Mouse (Mus musculus) A20 (cell line): ENCODE data around the gene Clec12a.
"Not testable (repeated sequence)": the region's sequence is repeated elsewhere in the genome, so short reads cannot be mapped to it uniquely, and the experiment has no call there.

Experiments used
- DNase-seq: peaks from one replicate; pipeline ENCODE4 v3.0.0-alpha.2; 2011; ENCODE audit warnings: low read depth, low spot score

The Clec12a gene

DNA sequence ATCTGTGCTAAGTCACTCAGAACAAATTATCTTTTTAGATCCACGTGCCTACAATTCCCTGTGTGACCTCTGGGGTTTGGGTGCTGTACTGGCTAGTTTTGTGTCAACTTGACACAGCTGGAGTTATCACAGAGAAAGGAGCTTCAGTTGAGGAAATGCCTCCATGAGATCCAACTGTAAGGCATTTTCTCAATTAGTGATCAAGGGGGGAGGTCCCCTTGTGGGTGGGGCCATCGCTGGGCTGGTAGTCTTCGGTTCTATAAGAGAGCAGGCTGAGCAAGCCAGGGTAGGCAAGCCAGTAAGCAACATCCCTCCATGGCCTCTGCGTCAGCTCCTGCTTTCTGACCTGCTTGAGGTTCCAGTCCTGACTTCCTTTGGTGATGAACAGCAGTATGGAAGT, at the start of gene Clec12a:
Gene Clec12a, plus strand, starts transcription at position 301 of the 400 bp plus-strand sequence.
- DNase-seq: not testable (repeated sequence)

DNA sequence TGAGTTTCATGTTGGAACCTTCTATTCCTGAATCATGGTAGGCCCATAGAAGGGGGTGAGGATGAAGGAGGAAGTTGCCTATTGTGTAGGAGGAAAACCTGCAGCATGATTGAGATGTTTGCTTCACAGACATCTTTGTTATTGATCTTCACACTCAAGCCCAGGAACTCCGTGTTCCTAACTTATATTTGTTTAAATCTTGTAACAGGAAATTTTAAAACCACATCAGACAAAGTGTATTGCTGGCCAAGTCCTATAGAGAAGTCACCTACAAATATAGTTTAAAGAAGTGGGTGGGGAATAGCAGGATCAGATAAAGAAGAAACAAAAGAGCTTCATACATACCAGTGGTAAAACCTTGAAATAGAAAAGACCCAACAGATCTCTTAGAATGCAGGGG, 38.3 kb upstream of the Clec12a start:
- DNase-seq: no peak

- no peak for DNase-seq
Measured at GRCm38 (mm10) chr6:129312499-129312898, 30.0 kb upstream of the Clec12a start.

DNA sequence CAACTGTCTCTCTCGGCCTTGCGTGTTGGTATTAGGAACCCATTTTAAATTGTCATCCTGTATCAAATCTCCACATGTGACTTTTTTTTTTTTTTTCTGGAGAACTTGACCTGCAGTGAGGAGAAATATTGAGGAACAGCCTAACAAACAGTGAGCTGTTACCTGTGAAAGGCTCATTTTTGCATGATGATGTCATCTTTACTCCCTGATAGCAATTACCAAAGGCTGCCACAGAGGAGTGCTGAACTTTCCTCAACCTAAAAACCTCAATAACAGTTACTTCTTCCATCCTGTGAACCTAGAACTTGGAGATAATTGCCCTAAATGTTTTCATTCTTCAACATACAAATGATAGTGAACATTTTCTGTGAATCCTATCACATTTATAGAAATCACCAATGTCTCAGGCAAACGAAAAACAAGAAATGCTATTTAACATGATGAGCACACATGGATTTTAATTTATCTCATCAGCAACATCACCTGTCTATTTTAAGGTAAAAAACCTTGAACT, 27.8 kb upstream of the Clec12a start:
- DNase-seq: no peak

DNA sequence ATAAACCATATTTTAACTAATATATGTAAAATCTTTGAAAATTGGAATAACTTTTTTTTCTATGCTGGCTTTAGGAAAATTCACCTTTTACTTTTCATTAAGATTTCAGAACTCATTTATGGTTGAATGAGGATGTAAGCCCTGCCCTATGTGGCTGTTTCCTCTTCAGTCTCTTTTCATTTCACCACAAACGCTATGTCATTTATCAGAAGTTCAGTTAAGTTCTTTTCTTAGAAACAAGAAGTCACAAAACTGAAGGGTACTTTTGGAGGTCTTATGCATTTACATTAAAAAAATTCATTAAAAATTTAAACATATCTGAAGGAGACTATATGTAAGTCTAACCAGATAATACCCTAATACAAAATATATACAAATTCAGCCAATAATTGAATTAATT, 26.8 kb upstream of the Clec12a start:
- DNase-seq: peak; percentile 36

GRCm38 (mm10) chr6:129316463-129316862, 26.0 kb upstream of the Clec12a start:
- no peak for DNase-seq

- DNase-seq: peak; percentile 32
Measured at GRCm38 (mm10) chr6:129318395-129318794, 24.1 kb upstream of the Clec12a start.

- DNase-seq: no peak
Measured at GRCm38 (mm10) chr6:129319331-129319730, 23.2 kb upstream of the Clec12a start.

- peak; percentile 52 for DNase-seq
Measured at GRCm38 (mm10) chr6:129326016-129326415, 16.5 kb upstream of the Clec12a start.

DNA sequence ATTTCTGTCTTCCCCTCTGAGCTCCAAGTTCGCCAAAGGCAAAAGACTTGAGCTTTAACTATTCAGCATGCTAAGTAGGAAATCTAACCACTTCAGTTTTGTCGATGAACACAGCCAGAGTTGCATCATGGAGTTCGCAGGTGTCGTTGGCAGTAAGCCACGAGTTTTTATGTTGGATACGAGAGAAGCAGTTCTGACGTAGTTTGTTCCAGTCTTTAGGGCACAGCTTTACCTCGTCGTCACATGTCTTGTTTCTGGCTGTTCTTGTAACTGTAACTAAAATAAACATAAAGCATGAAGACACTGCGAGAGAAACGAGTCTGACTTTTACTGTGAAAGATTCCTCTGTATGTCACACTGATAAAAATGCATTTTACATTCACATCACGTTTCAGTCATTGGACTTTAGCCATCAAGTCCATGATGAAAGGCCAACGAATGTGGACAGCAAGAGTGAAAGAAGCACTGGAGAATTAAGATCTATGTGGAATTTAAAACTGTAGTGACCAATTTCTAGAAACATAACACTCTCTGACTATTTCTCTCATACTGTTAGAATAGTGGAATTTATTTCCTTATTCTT, 15.8 kb upstream of the Clec12a start:
- no peak for DNase-seq

- DNase-seq: no peak
Measured at GRCm38 (mm10) chr6:129331610-129332009, 10.9 kb upstream of the Clec12a start, which contains the start of gene 4922502D21Rik. TSS of gene 4922502D21Rik (minus strand) at chr6:129331796.

DNA sequence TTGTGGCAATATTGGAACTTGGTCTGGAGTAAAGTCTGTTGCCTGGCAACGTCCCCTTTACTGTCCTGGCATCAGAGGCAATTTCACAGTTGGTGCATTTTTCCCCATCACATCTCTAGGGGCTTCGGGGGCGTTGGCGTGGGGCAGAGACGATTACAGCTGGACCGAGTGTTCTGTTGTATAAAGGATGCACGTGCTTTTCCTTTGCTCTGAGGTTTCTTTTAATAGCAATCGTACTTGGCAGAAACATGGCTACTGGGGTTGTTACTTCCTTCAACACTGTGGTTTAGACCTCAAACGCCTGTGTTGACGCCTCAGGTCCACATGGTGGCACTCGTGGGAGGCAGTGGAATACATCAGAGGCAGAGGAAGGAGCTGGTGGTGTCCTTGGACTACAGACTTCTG, 8.8 kb upstream of the Clec12a start:
- peak; percentile 86 for DNase-seq

DNA sequence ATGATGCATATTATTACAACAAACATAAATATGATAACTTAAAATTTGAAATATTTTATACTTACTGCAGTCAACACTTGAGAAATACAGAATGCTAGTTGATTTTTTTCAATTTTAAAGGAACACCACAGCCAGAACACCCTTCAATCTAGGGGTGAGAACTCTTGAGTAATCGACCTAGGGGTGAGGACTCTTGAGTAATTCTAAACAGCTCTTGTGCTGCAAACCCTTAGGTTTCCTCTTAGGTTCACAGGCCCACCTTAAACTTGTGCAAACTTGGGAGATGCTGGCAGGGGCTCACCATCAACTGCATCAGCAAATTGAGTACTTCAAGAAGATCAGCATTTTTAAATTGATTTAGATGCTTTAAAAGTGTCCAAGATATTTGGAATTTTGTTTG, 4.7 kb upstream of the Clec12a start:
- no peak for DNase-seq

DNA sequence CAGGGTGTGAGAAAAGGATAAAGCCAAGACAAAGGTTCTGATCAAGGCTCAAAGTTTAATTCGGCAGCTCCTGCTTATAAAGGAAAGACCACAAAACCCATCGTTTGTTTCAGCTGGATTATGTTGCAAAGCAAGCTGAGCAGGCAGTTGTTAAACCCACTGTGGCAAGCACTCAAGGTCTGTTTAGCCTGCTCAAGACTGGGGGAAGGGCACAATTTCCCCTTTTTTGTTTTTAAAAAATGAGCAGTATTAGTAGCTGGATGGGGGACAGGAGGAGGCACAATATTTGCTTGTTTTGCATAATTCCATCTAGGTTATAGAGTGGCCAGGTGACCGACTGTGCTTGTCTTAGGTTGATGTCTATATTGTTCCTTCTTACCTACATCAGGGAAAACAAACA, 1.9 kb downstream of the Clec12a start:
- DNase-seq: peak; percentile 72

DNA sequence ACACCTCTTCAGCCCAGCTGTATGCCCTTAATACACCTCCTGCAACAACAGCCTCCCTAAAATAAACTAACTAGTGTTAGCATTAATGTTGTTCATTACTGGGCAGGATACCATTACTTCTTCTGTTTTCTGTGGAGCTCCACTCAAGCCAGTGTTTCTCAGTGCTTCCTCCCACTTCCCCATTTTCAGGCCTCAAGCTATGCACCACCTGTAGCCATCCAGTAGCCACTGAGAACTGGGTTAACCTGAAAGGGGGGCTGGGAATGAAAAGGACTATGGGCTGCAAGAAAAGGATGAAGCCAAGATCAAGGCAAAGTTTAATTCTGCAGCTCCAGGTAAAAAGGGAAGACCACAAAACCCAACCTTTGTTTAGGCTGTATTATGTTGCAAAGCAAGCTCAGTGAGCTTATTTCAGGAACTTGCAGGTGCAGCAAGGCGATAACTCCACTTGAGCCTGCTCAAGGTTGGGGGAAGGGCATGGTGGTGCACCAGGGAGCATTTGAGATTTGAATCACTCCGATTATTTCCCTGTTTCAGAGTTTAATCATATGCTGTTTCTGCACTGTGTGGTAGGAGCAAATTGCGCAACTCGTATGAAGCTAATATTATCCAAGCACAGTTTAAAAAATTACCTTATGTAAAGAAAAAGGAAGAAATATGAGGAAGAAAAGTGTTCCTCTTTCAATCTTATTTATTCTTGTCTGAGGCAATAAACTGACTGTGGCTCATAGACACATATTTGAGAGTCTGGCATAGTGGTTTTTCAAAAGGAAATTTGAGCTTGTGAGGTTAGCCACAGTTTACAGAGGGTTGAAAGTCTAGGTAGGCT, 7.2 kb downstream of the Clec12a start:
- peak; percentile 93 for DNase-seq

- peak; percentile 83 for DNase-seq
Measured at GRCm38 (mm10) chr6:129351091-129351490, 8.6 kb downstream of the Clec12a start.

GRCm38 (mm10) chr6:129355774-129356173, 13.3 kb downstream of the Clec12a start:
- no peak for DNase-seq

- no peak for DNase-seq
Measured at GRCm38 (mm10) chr6:129356430-129356829, 13.9 kb downstream of the Clec12a start.

GRCm38 (mm10) chr6:129359515-129359914, 17.0 kb downstream of the Clec12a start:
- DNase-seq: no peak

DNA sequence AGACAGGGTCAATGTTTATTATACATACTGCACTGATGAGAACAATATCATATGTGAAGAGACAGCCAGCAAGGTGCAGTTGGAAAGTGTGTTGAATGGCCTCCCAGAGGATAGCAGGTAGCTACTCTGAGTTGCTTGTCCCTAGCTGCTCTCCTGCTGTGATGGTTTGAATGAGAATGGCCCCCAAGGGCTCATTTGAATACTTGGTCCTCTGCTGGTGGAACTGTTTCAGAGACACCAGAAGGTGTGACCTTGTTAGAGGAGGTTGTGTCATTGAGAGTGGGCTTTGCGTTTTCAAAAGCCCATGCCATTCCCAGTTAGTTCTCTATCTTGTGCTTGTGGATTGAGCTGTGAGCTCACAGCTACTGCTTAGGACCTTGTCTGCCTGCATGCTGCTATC, 21.5 kb downstream of the Clec12a start:
- no peak for DNase-seq

GRCm38 (mm10) chr6:129365959-129366359, 23.5 kb downstream of the Clec12a start:
- peak; percentile 76 for DNase-seq

- DNase-seq: peak; percentile 76
Measured at GRCm38 (mm10) chr6:129369374-129370132, 27.1 kb downstream of the Clec12a start.
